In genomic region chr3:95028603-95029002, GRCm38 (mm10) we compare ENCODE assay signal across 17 mouse cellular contexts. TPM values are rescaled to one million over a fixed set of nuclear protein-coding genes. Genes with fewer than 3 reads are reported as not detected.
A peak's percentile ranks its signal among the peaks of the same experiment; 100 is the strongest.
DNase-seq lines count a peak whose midpoint lies in the region; ATAC-seq and TF ChIP-seq lines count a peak whose summit lies in the region.
"Had no signal": no experiment of that assay in that cellular context is flagged by ENCODE, and none has a peak within 500 bp of the region (broad histone marks: within the 10 kb centered on the region; RNA-seq: fewer than 3 reads in every experiment).

No protein-coding gene starts in this region.

- DNase-seq in liver, embryonic 13.5 days, result no peak
- DNase-seq in liver, result no peak
- peak; percentile 60 for DNase-seq in CD4-positive helper T cell, adult 2 months (ENCODE audit: low read depth, low spot score)
- peak; percentile 74 for DNase-seq in induced T-regulatory cell, adult 2 months (ENCODE audit: low read depth)
- DNase-seq in midbrain, postnatal 0 days (ENCODE audit: low spot score), result no peak
- no peak for DNase-seq in adrenal gland, postnatal 4 days (ENCODE audit: low spot score in 2 of 2)
- no peak for DNase-seq in forebrain, embryonic 10.5 days (ENCODE audit: extremely low spot score, low spot score)
- DNase-seq: adrenal gland, adult 2 months; cerebellum, adult 8-10 months; layer of hippocampus, postnatal 36 days; right cerebral cortex, adult 18-20 months had no signal

- 0 out of 2 replicates have a peak overlapping the region, but pooled peaks have one; percentile 41 for H3K27ac ChIP-seq in liver, embryonic 13.5 days
- H3K27ac ChIP-seq in midbrain, postnatal 0 days (ENCODE audit: low read depth, low read length), result no peak overlapping the region
- H3K27ac ChIP-seq in forebrain, embryonic 10.5 days, result no peak overlapping the region
- H3K27ac ChIP-seq: forebrain, embryonic 13.5 days; heart, embryonic 10.5 days; hindbrain, embryonic 10.5 days; lung, embryonic 15.5 days; neural tube, embryonic 12.5 days had no signal

- peaks cover 48% of the 10 kb centered on the region for H3K4me1 ChIP-seq in liver, embryonic 13.5 days (replicated peaks)
- H3K4me1 ChIP-seq in midbrain, postnatal 0 days (ENCODE audit: insufficient read depth, low read length), result no peaks in the 10 kb centered on the region
- peaks cover 30% of the 10 kb centered on the region for H3K4me1 ChIP-seq in forebrain, embryonic 10.5 days

- no peak for ATAC-seq in liver, embryonic 13.5 days (ENCODE audit: low read depth)
- ATAC-seq in megakaryocyte progenitor cell, adult 5-6 weeks (replicated peaks; ENCODE audit: poor library complexity), result 0 out of 2 replicates have a peak, but pooled peaks have one; percentile 18
- no peak for ATAC-seq in midbrain, postnatal 0 days (ENCODE audit: low FRiP score)
- ATAC-seq: forebrain, embryonic 13.5 days had no signal

- H3K9me3 ChIP-seq in liver, embryonic 13.5 days (replicated peaks), result no peaks in the 10 kb centered on the region
- no peaks in the 10 kb centered on the region for H3K9me3 ChIP-seq in midbrain, postnatal 0 days (ENCODE audit: low read length)
- H3K9me3 ChIP-seq in forebrain, embryonic 10.5 days, result no peaks in the 10 kb centered on the region
- H3K9me3 ChIP-seq: forebrain, embryonic 13.5 days; heart, embryonic 10.5 days; hindbrain, embryonic 10.5 days; lung, embryonic 15.5 days; neural tube, embryonic 12.5 days had no signal

- H3K9ac ChIP-seq in liver, embryonic 13.5 days, result no peak overlapping the region
- no peak overlapping the region for H3K9ac ChIP-seq in midbrain, postnatal 0 days (replicated peaks; ENCODE audit: low read length, poor library complexity, severe bottlenecking)
- H3K9ac ChIP-seq: forebrain, embryonic 13.5 days; lung, embryonic 15.5 days; neural tube, embryonic 12.5 days had no signal

- H3K4me3 ChIP-seq in liver, embryonic 13.5 days (replicated peaks), result no peak overlapping the region
- H3K4me3 ChIP-seq in midbrain, postnatal 0 days (ENCODE audit: low read depth, low read length), result no peak overlapping the region
- no peak overlapping the region for H3K4me3 ChIP-seq in forebrain, embryonic 10.5 days
- H3K4me3 ChIP-seq: forebrain, embryonic 13.5 days; heart, embryonic 10.5 days; hindbrain, embryonic 10.5 days; lung, embryonic 15.5 days; neural tube, embryonic 12.5 days had no signal

- no peaks in the 10 kb centered on the region for H3K27me3 ChIP-seq in liver, embryonic 13.5 days
- H3K27me3 ChIP-seq in midbrain, postnatal 0 days (ENCODE audit: insufficient read depth, low read length), result no peaks in the 10 kb centered on the region
- no peaks in the 10 kb centered on the region for H3K27me3 ChIP-seq in forebrain, embryonic 10.5 days (ENCODE audit: poor library complexity, severe bottlenecking)
- H3K27me3 ChIP-seq: forebrain, embryonic 13.5 days; lung, embryonic 15.5 days; neural tube, embryonic 12.5 days had no signal

- WGBS in liver, embryonic 13.5 days (ENCODE audit: insufficient replicate concordance), result 75% methylated on average over 3 of the region's 3 CpGs
- WGBS in midbrain, postnatal 0 days, result 91% methylated on average over 3 of the region's 3 CpGs
- WGBS in forebrain, embryonic 10.5 days, result 88% methylated on average over 3 of the region's 3 CpGs

- no peak overlapping the region for H3K4me2 ChIP-seq in liver, embryonic 13.5 days
- H3K4me2 ChIP-seq in midbrain, postnatal 0 days (ENCODE audit: low read depth, low read length, poor library complexity, severe bottlenecking), result no peak overlapping the region
- H3K4me2 ChIP-seq: forebrain, embryonic 13.5 days; lung, embryonic 15.5 days; neural tube, embryonic 12.5 days had no signal

- no peak for TF ChIP-seq CTCF in midbrain, postnatal 0 days (IDR thresholded peaks at IDR 0.05)

- peaks cover 46% of the 10 kb centered on the region for H3K36me3 ChIP-seq in liver, embryonic 13.5 days
- H3K36me3 ChIP-seq in midbrain, postnatal 0 days (ENCODE audit: insufficient read depth, low read length), result peaks cover 19% of the 10 kb centered on the region
- peaks cover 45% of the 10 kb centered on the region for H3K36me3 ChIP-seq in forebrain, embryonic 10.5 days (replicated peaks)

RNA-seq across cellular contexts. Expression of gene Zfp687, which starts 13.4 kb away (rescaled TPM):
- polyA plus RNA-seq in liver, embryonic 13.5 days (2015; fragmentation: Nextera tagmentation; extraction: Ambion mirVana), result 5.8 and 8.2 TPM in 2 replicates
- 15.8 and 21.5 TPM in 2 replicates for total RNA-seq in megakaryocyte progenitor cell, adult 5-6 weeks (2015)
- total RNA-seq in megakaryocyte progenitor cell, adult 5-6 weeks (2017), result 19.6 and 21.3 TPM in 2 replicates
- total RNA-seq in midbrain, postnatal 0 days (2014; rRNA removed), result 25.7 and 30.0 TPM in 2 replicates
- polyA plus RNA-seq in midbrain, postnatal 0 days (2015; fragmentation: Nextera tagmentation; extraction: Ambion mirVana), result 13.3 and 15.6 TPM in 2 replicates
- total RNA-seq in adrenal gland, postnatal 4 days (2021), result 10 to 100 TPM; 76.5 to 81.4 TPM
- 42.1 and 44.3 TPM in 2 replicates for polyA plus RNA-seq in forebrain, embryonic 10.5 days (2016; fragmentation: Nextera tagmentation; extraction: Ambion mirVana)

RNA-seq across cellular contexts. Expression of gene Psmd4, which starts 13.8 kb away (rescaled TPM):
- polyA plus RNA-seq in liver, embryonic 13.5 days (2015; fragmentation: Nextera tagmentation; extraction: Ambion mirVana), result 202 and 204 TPM in 2 replicates
- total RNA-seq in megakaryocyte progenitor cell, adult 5-6 weeks (2015), result 91.5 and 116 TPM in 2 replicates
- total RNA-seq in megakaryocyte progenitor cell, adult 5-6 weeks (2017), result 233 and 245 TPM in 2 replicates
- total RNA-seq in midbrain, postnatal 0 days (2014; rRNA removed), result 179 and 200 TPM in 2 replicates
- polyA plus RNA-seq in midbrain, postnatal 0 days (2015; fragmentation: Nextera tagmentation; extraction: Ambion mirVana), result 262 and 267 TPM in 2 replicates
- 100 to 1,000 TPM; 243 to 263 TPM for total RNA-seq in adrenal gland, postnatal 4 days (2021)
- 346 and 351 TPM in 2 replicates for polyA plus RNA-seq in forebrain, embryonic 10.5 days (2016; fragmentation: Nextera tagmentation; extraction: Ambion mirVana)

RNA-seq across cellular contexts. Expression of gene Pi4kb, which starts 54.1 kb away (rescaled TPM):
- polyA plus RNA-seq in liver, embryonic 13.5 days (2015; fragmentation: Nextera tagmentation; extraction: Ambion mirVana), result 11.6 and 12.4 TPM in 2 replicates
- 21.2 and 23.5 TPM in 2 replicates for total RNA-seq in megakaryocyte progenitor cell, adult 5-6 weeks (2015)
- 24.0 and 24.5 TPM in 2 replicates for total RNA-seq in megakaryocyte progenitor cell, adult 5-6 weeks (2017)
- 55.0 and 60.7 TPM in 2 replicates for total RNA-seq in midbrain, postnatal 0 days (2014; rRNA removed)
- 21.0 and 24.3 TPM in 2 replicates for polyA plus RNA-seq in midbrain, postnatal 0 days (2015; fragmentation: Nextera tagmentation; extraction: Ambion mirVana)
- 10 to 100 TPM; 51.8 to 56.2 TPM for total RNA-seq in adrenal gland, postnatal 4 days (2021)
- 20.1 and 21.7 TPM in 2 replicates for polyA plus RNA-seq in forebrain, embryonic 10.5 days (2016; fragmentation: Nextera tagmentation; extraction: Ambion mirVana)

Comparison
In these comparisons a context has a peak if more than half of its experiments do, and no peak if none do; other contexts are left out.
1. DNase-seq: peak in CD4-positive helper T cell, adult 2 months (single experiment) and induced T-regulatory cell, adult 2 months (single experiment); none in liver, embryonic 13.5 days (single experiment), liver (single experiment), midbrain, postnatal 0 days (single experiment), adrenal gland, postnatal 4 days (0 of 2) and forebrain, embryonic 10.5 days (single experiment).